Mouse (Mus musculus): ENCODE results near the gene Gm973. TPM values are rescaled to one million over a fixed set of nuclear protein-coding genes. Genes with fewer than 3 reads are reported as not detected.

Gene Gm973
- total and polyA plus RNA-seq, 3 experiments: 0.23 TPM; not detected in 2

GRCm38 (mm10) chr1:59543911-59544310 lies 27.8 kb downstream of the Gm973 start:
- no peaks in the 10 kb centered on the region for H3K36me3 ChIP-seq (ENCODE audit: control insufficient read depth in 1 of 2, insufficient read depth in 2 of 2, low read length in 2 of 2)

GRCm38 (mm10) chr1:59548486-59548885 lies 32.4 kb downstream of the Gm973 start:
- H3K4me1 ChIP-seq (ENCODE audit: control insufficient read depth in 1 of 2, insufficient read depth in 2 of 2, low read length in 2 of 2): peaks cover 0 to 7% of the 10 kb centered on the region in 2 experiments; a peak in 2 of 4 replicates
- peaks cover 3 to 4% of the 10 kb centered on the region in 2 experiments for H3K27me3 ChIP-seq (ENCODE audit: control insufficient read depth in 1 of 2, insufficient read depth in 2 of 2, low read length in 2 of 2)
- no peak overlapping the region for H3K27ac ChIP-seq (ENCODE audit: control insufficient read depth, low read depth, low read length)
- no peak for DNase-seq (ENCODE audit: low read depth, low spot score)
- H3K36me3 ChIP-seq (ENCODE audit: control insufficient read depth in 1 of 2, insufficient read depth in 2 of 2, low read length in 2 of 2): no peaks in the 10 kb centered on the region
- H3K79me2 ChIP-seq (ENCODE audit: control insufficient read depth, insufficient read depth, low read length, poor library complexity): no peaks in the 10 kb centered on the region
- no peaks in the 10 kb centered on the region for H3K9me3 ChIP-seq (replicated peaks; ENCODE audit: insufficient read depth, low read length)
- no peak overlapping the region for H3K4me3 ChIP-seq (ENCODE audit: control insufficient read depth in 1 of 2, insufficient read depth in 1 of 2, low read depth in 2 of 2, low read length in 2 of 2)
- no peak overlapping the region for H3K9ac ChIP-seq (ENCODE audit: control insufficient read depth, low read depth, low read length, poor library complexity, severe bottlenecking)
- TF ChIP-seq NELFE (IDR thresholded peaks at IDR 0.05; ENCODE audit: low read depth, low read length) (no peak), SIN3A (IDR thresholded peaks at IDR 0.05; ENCODE audit: low read length) (no peak), MYB (IDR thresholded peaks at IDR 0.05; ENCODE audit: low read depth, low read length) (no peak), RCOR1 (IDR thresholded peaks at IDR 0.05; ENCODE audit: low read depth, low read length) (no peak), MAX (IDR thresholded peaks at IDR 0.05; ENCODE audit: low read length) (no peak), ZNF384 (IDR thresholded peaks at IDR 0.05; ENCODE audit: low read depth, low read length) (no peak), E2F4 (IDR thresholded peaks at IDR 0.05; ENCODE audit: borderline replicate concordance, low read depth, low read length) (no peak), RAD21 (IDR thresholded peaks at IDR 0.05; ENCODE audit: low read depth, low read length) (no peak), POLR2A (IDR thresholded peaks at IDR 0.05; ENCODE audit: control insufficient read depth in 1 of 2, insufficient read depth in 1 of 2, low read depth in 1 of 2, low read length in 2 of 2, poor library complexity in 1 of 2) (no peak), ELF1 (IDR thresholded peaks at IDR 0.05; ENCODE audit: low read depth, low read length) (no peak)

More at GRCm38 (mm10) chr1:59543911-59544310, 27.8 kb downstream of the Gm973 start:
- peak; percentile 17 for DNase-seq (ENCODE audit: low read depth, low spot score)
- Histone ChIP-seq H3K79me2 (ENCODE audit: control insufficient read depth, insufficient read depth, low read length, poor library complexity) (no peaks in the 10 kb centered on the region), H3K4me3 (ENCODE audit: control insufficient read depth in 1 of 2, insufficient read depth in 1 of 2, low read depth in 2 of 2, low read length in 2 of 2) (no peak overlapping the region), H3K27me3 (ENCODE audit: control insufficient read depth in 1 of 2, insufficient read depth in 2 of 2, low read length in 2 of 2) (peaks cover 2 to 9% of the 10 kb centered on the region in 2 experiments; a peak in 3 of 4 replicates), H3K9ac (ENCODE audit: control insufficient read depth, low read depth, low read length, poor library complexity, severe bottlenecking) (no peak overlapping the region), H3K4me1 (ENCODE audit: control insufficient read depth in 1 of 2, insufficient read depth in 2 of 2, low read length in 2 of 2) (peaks cover 0 to 3% of the 10 kb centered on the region in 2 experiments; a peak in 1 of 4 replicates), H3K9me3 (replicated peaks; ENCODE audit: insufficient read depth, low read length) (no peaks in the 10 kb centered on the region), H3K27ac (ENCODE audit: control insufficient read depth, low read depth, low read length) (no peak overlapping the region)
- TF ChIP-seq POLR2A (IDR thresholded peaks at IDR 0.05; ENCODE audit: control insufficient read depth in 1 of 2, insufficient read depth in 1 of 2, low read depth in 1 of 2, low read length in 2 of 2, poor library complexity in 1 of 2) (no peak), TAL1 (IDR thresholded peaks at IDR 0.05; ENCODE audit: low read length) (no peak), MAX (IDR thresholded peaks at IDR 0.05; ENCODE audit: low read length) (no peak), TBP (IDR thresholded peaks at IDR 0.05; ENCODE audit: low read depth, low read length) (no peak), ZMIZ1 (IDR thresholded peaks at IDR 0.05; ENCODE audit: low read depth, low read length) (no peak), ELF1 (IDR thresholded peaks at IDR 0.05; ENCODE audit: low read depth, low read length) (no peak), MYB (IDR thresholded peaks at IDR 0.05; ENCODE audit: low read depth, low read length) (no peak), E2F4 (IDR thresholded peaks at IDR 0.05; ENCODE audit: borderline replicate concordance, low read depth, low read length) (no peak), GATA1 (IDR thresholded peaks at IDR 0.05; ENCODE audit: low read depth, low read length) (no peak), MYC (IDR thresholded peaks at IDR 0.05; ENCODE audit: low read depth, low read length) (no peak), SIN3A (IDR thresholded peaks at IDR 0.05; ENCODE audit: low read length) (no peak), USF2 (IDR thresholded peaks at IDR 0.05; ENCODE audit: borderline replicate concordance in 1 of 2, insufficient read depth in 1 of 2, low read depth in 1 of 2, low read length in 2 of 2) (no peak), ZC3H11A (IDR thresholded peaks at IDR 0.05; ENCODE audit: low read depth, low read length) (no peak), SMC3 (IDR thresholded peaks at IDR 0.05; ENCODE audit: low read depth, low read length) (no peak), TCF12 (IDR thresholded peaks at IDR 0.05; ENCODE audit: low read depth, low read length) (no peak), CTCF (IDR thresholded peaks at IDR 0.05 in 2 of 3, conservative IDR thresholded peaks at IDR 0.05 in 1 of 3; ENCODE audit: control insufficient read depth in 1 of 3, insufficient read depth in 1 of 3, low read depth in 2 of 3, low read length in 3 of 3, poor library complexity in 1 of 3, severe bottlenecking in 1 of 3) (no peak), GABPA (IDR thresholded peaks at IDR 0.05; ENCODE audit: low read depth, low read length) (no peak), USF1 (IDR thresholded peaks at IDR 0.05; ENCODE audit: low read depth, low read length) (no peak), RCOR1 (IDR thresholded peaks at IDR 0.05; ENCODE audit: low read depth, low read length) (no peak), ETS1 (IDR thresholded peaks at IDR 0.05; ENCODE audit: low read depth, low read length) (no peak)

All from MEL (cell line).